24 mouse cellular contexts compared by ENCODE assay signal in the genomic region with DNA sequence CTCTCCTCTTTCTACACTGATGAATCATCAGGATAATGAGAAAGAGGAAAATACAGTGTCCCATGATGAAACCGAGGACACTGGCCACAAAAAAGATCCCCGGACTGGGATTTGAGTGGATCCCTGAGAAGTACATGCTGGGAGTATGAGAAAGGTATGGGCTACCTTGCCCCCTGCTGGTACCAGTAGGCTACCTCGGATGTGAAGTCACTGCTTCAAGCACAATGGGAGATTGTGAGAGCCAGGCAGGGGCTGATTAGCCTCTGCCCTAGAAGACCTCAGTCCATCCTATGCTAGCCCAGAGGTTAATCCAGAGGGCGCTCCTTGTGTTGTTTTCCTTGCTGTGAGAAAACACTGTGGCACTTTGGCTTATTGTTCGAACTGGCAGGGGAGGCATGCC. TPM values are rescaled to one million over a fixed set of nuclear protein-coding genes. Genes with fewer than 3 reads are reported as not detected.
DNase-seq lines count a peak whose midpoint lies in the region; ATAC-seq and TF ChIP-seq lines count a peak whose summit lies in the region.
"Had no signal": no experiment of that assay in that cellular context is flagged by ENCODE, and none has a peak within 500 bp of the region (broad histone marks: within the 10 kb centered on the region; RNA-seq: fewer than 3 reads in every experiment).

No protein-coding gene starts in this region.

- H3K27ac ChIP-seq in liver, postnatal 0 days (ENCODE audit: low read depth), result no peak overlapping the region
- no peak overlapping the region for H3K27ac ChIP-seq in liver, embryonic 11.5 days (ENCODE audit: low read depth, low read length)
- H3K27ac ChIP-seq in stomach, postnatal 0 days (replicated peaks), result no peak overlapping the region
- H3K27ac ChIP-seq: forebrain, embryonic 15.5 days; heart, embryonic 10.5 days; hindbrain, embryonic 13.5 days; kidney, embryonic 15.5 days; limb, embryonic 15.5 days; neural tube, embryonic 12.5 days had no signal

- peak; percentile 10 for TF ChIP-seq CTCF in liver, postnatal 0 days (IDR thresholded peaks at IDR 0.05; ENCODE audit: low read depth)
- peak; percentile 29; the same call in 1 of the 2 replicates for TF ChIP-seq CTCF in stomach, postnatal 0 days (IDR thresholded peaks at IDR 0.05; ENCODE audit: low read depth)

- DNase-seq in frontal cortex, postnatal 14 days (ENCODE audit: low spot score in 2 of 2), result no peak
- DNase-seq in liver, postnatal 0 days, result no peak
- DNase-seq in liver, embryonic 11.5 days (ENCODE audit: low spot score), result no peak
- DNase-seq in R1 (ENCODE audit: low read depth, low spot score), result peak; percentile 16
- DNase-seq in stomach, postnatal 0 days (ENCODE audit: low spot score), result no peak
- DNase-seq in urinary bladder, postnatal 4 days (ENCODE audit: low spot score in 2 of 2), result no peak
- no peak for DNase-seq in right cerebral cortex, postnatal 4 days
- DNase-seq: adrenal gland, postnatal 10 days; cerebellum, adult 11 months; cerebellum, postnatal 10 days; embryo, embryonic 11 days; gastrocnemius, postnatal 36 days; layer of hippocampus, postnatal 36 days; lung, adult 2 months; lung, postnatal 4 days; spleen, adult 18-20 months had no signal

- no peaks in the 10 kb centered on the region for H3K9me3 ChIP-seq in liver, postnatal 0 days (ENCODE audit: low read length)
- no peaks in the 10 kb centered on the region for H3K9me3 ChIP-seq in liver, embryonic 11.5 days (ENCODE audit: control insufficient read depth, low read length)
- no peaks in the 10 kb centered on the region for H3K9me3 ChIP-seq in stomach, postnatal 0 days (ENCODE audit: control insufficient read depth, low read length)
- H3K9me3 ChIP-seq: forebrain, embryonic 15.5 days; heart, embryonic 10.5 days; hindbrain, embryonic 13.5 days; kidney, embryonic 15.5 days; limb, embryonic 15.5 days; neural tube, embryonic 12.5 days had no signal

- H3K36me3 ChIP-seq in liver, postnatal 0 days (replicated peaks; ENCODE audit: insufficient read depth, low read length), result no peaks in the 10 kb centered on the region
- H3K36me3 ChIP-seq in liver, embryonic 11.5 days (ENCODE audit: control insufficient read depth, insufficient read depth, low read length), result no peaks in the 10 kb centered on the region
- H3K36me3 ChIP-seq in stomach, postnatal 0 days (ENCODE audit: control insufficient read depth, insufficient read depth, low read length), result no peaks in the 10 kb centered on the region
- H3K36me3 ChIP-seq: forebrain, embryonic 15.5 days; heart, embryonic 10.5 days; hindbrain, embryonic 13.5 days; kidney, embryonic 15.5 days; limb, embryonic 15.5 days; neural tube, embryonic 12.5 days had no signal

- H3K4me2 ChIP-seq in liver, postnatal 0 days (ENCODE audit: low read depth, low read length), result no peak overlapping the region
- no peak overlapping the region for H3K4me2 ChIP-seq in liver, embryonic 11.5 days
- H3K4me2 ChIP-seq in stomach, postnatal 0 days (replicated peaks; ENCODE audit: low read depth), result no peak overlapping the region
- H3K4me2 ChIP-seq: forebrain, embryonic 15.5 days; hindbrain, embryonic 13.5 days; kidney, embryonic 15.5 days; limb, embryonic 15.5 days; midbrain, embryonic 11.5 days; neural tube, embryonic 12.5 days had no signal

- no peak overlapping the region for H3K9ac ChIP-seq in liver, postnatal 0 days (replicated peaks)
- no peak overlapping the region for H3K9ac ChIP-seq in liver, embryonic 11.5 days (ENCODE audit: low read depth, low read length)
- no peak overlapping the region for H3K9ac ChIP-seq in stomach, postnatal 0 days (ENCODE audit: low read length)
- H3K9ac ChIP-seq: forebrain, embryonic 15.5 days; hindbrain, embryonic 13.5 days; kidney, embryonic 15.5 days; limb, embryonic 15.5 days; neural tube, embryonic 12.5 days had no signal

- TF ChIP-seq EP300 in liver, postnatal 0 days (IDR thresholded peaks at IDR 0.05; ENCODE audit: low read depth), result no peak
- no peak for TF ChIP-seq EP300 in stomach, postnatal 0 days (optimal IDR thresholded peaks at IDR 0.05)

- peak; percentile 73 for ATAC-seq in frontal cortex, adult (ENCODE audit: low TSS enrichment)
- no peak for ATAC-seq in liver, postnatal 0 days
- ATAC-seq in liver, embryonic 11.5 days (replicated peaks; ENCODE audit: low FRiP score), result no peak
- no peak for ATAC-seq in stomach, postnatal 0 days (ENCODE audit: low FRiP score, low TSS enrichment)
- ATAC-seq: forebrain, embryonic 15.5 days had no signal

- H3K27me3 ChIP-seq in liver, postnatal 0 days (ENCODE audit: insufficient read depth, low read length), result no peaks in the 10 kb centered on the region
- no peaks in the 10 kb centered on the region for H3K27me3 ChIP-seq in liver, embryonic 11.5 days (replicated peaks; ENCODE audit: control insufficient read depth, insufficient read depth, low read length)
- no peaks in the 10 kb centered on the region for H3K27me3 ChIP-seq in stomach, postnatal 0 days (ENCODE audit: control insufficient read depth, insufficient read depth, low read length)
- H3K27me3 ChIP-seq: forebrain, embryonic 15.5 days; hindbrain, embryonic 13.5 days; kidney, embryonic 15.5 days; limb, embryonic 15.5 days; neural tube, embryonic 12.5 days had no signal

- H3K4me3 ChIP-seq in liver, postnatal 0 days (ENCODE audit: low read depth, low read length), result no peak overlapping the region
- no peak overlapping the region for H3K4me3 ChIP-seq in liver, embryonic 11.5 days (ENCODE audit: low read depth, low read length)
- no peak overlapping the region for H3K4me3 ChIP-seq in stomach, postnatal 0 days (ENCODE audit: low read depth, low read length)
- H3K4me3 ChIP-seq: forebrain, embryonic 15.5 days; heart, embryonic 10.5 days; hindbrain, embryonic 13.5 days; kidney, embryonic 15.5 days; limb, embryonic 15.5 days; neural tube, embryonic 12.5 days had no signal

- 51% methylated on average over 5 of the region's 5 CpGs for WGBS in liver, postnatal 0 days (ENCODE audit: insufficient replicate concordance)
- 61% methylated on average over 5 of the region's 5 CpGs for WGBS in liver, embryonic 11.5 days
- 56% methylated on average over 5 of the region's 5 CpGs for WGBS in stomach, postnatal 0 days

- no peaks in the 10 kb centered on the region for H3K4me1 ChIP-seq in liver, postnatal 0 days (ENCODE audit: insufficient read depth)
- H3K4me1 ChIP-seq in liver, embryonic 11.5 days (replicated peaks; ENCODE audit: control insufficient read depth, insufficient read depth, low read length), result no peaks in the 10 kb centered on the region
- no peaks in the 10 kb centered on the region for H3K4me1 ChIP-seq in stomach, postnatal 0 days (replicated peaks; ENCODE audit: control insufficient read depth, insufficient read depth)
- H3K4me1 ChIP-seq: forebrain, embryonic 15.5 days; heart, embryonic 10.5 days; hindbrain, embryonic 13.5 days; kidney, embryonic 15.5 days; limb, embryonic 15.5 days; neural tube, embryonic 12.5 days had no signal

RNA-seq across cellular contexts. Expression of a gene that starts 50.5 kb away (rescaled TPM):
- 31.6 and 32.5 TPM in 2 replicates for polyA plus RNA-seq in liver, postnatal 0 days (2015; fragmentation: Nextera tagmentation; extraction: Ambion mirVana)
- polyA plus RNA-seq in liver, embryonic 11.5 days (2014; fragmentation: Nextera tagmentation; extraction: Ambion mirVana), result 39.6 and 41.2 TPM in 2 replicates
- polyA plus RNA-seq in stomach, postnatal 0 days (2015; fragmentation: Nextera tagmentation; extraction: Ambion mirVana), result 18.6 and 19.9 TPM in 2 replicates

RNA-seq across cellular contexts. Expression of a gene that starts 59.9 kb away (rescaled TPM):
- polyA plus RNA-seq in liver, postnatal 0 days (2015; fragmentation: Nextera tagmentation; extraction: Ambion mirVana), result 0.90 and 1.0 TPM in 2 replicates
- not detected in 2 replicates for polyA plus RNA-seq in liver, embryonic 11.5 days (2014; fragmentation: Nextera tagmentation; extraction: Ambion mirVana)
- 1.4 and 1.6 TPM in 2 replicates for polyA plus RNA-seq in stomach, postnatal 0 days (2015; fragmentation: Nextera tagmentation; extraction: Ambion mirVana)
- polyA plus RNA-seq: heart, embryonic 10.5 days; neural tube, embryonic 12.5 days had no signal
